Mouse (Mus musculus): ENCODE results near the gene Serpinb9b. TPM values are rescaled to one million over a fixed set of nuclear protein-coding genes. Genes with fewer than 3 reads are reported as not detected.

Gene Serpinb9b
- not detected for polyA plus RNA-seq (2017; shearing (Covaris generic))

GRCm38 (mm10) chr13:33027244-33027643 lies at the start of gene Serpinb9b:
Gene Serpinb9b, plus strand, starts transcription at chr13:33027416.

GRCm38 (mm10) chr13:33002950-33003349 lies 24.3 kb upstream of the Serpinb9b start, which contains the start of gene Serpinb9:
Gene Serpinb9, plus strand, starts transcription at chr13:33003250.

GRCm38 (mm10) chr13:33078056-33078705 lies 51.0 kb downstream of the Serpinb9b start, which contains the start of gene Serpinb1b:
Gene Serpinb1b, plus strand, starts transcription at chr13:33078575.

Other genes starting within 250 kb of the Serpinb9b start
- gene Mylk4, start 243.5 kb upstream of the Serpinb9b start, polyA plus RNA-seq (2017; shearing (Covaris generic)) = not detected
- 12.5 TPM for gene Wrnip1, start 225.4 kb upstream of the Serpinb9b start, polyA plus RNA-seq (2017; shearing (Covaris generic))
- gene D930007J09Rik, start 224.6 kb upstream of the Serpinb9b start, polyA plus RNA-seq (2017; shearing (Covaris generic)) = not detected
- 5.7 TPM for gene Serpinb1a, start 176.2 kb upstream of the Serpinb9b start, polyA plus RNA-seq (2017; shearing (Covaris generic))
- gene Serpinb1c, start 129.2 kb upstream of the Serpinb9b start, polyA plus RNA-seq (2017; shearing (Covaris generic)) = not detected
- 27.4 TPM for gene Serpinb6b, start 62.2 kb upstream of the Serpinb9b start, polyA plus RNA-seq (2017; shearing (Covaris generic))
- gene Serpinb9, start 24.2 kb upstream of the Serpinb9b start, polyA plus RNA-seq (2017; shearing (Covaris generic)) = 33.8 TPM
- not detected for gene Serpinb1b, start 51.2 kb downstream of the Serpinb9b start, polyA plus RNA-seq (2017; shearing (Covaris generic))
- not detected for gene Serpinb9c, start 132.3 kb downstream of the Serpinb9b start, polyA plus RNA-seq (2017; shearing (Covaris generic))
- not detected for gene Serpinb9d, start 165.5 kb downstream of the Serpinb9b start, polyA plus RNA-seq (2017; shearing (Covaris generic))
- gene Serpinb9e, start 222.2 kb downstream of the Serpinb9b start, polyA plus RNA-seq (2017; shearing (Covaris generic)) = not detected

All from activated CD4-positive, CD25-positive, alpha-beta regulatory T cell, adult 9 weeks (primary cell).